Mouse (Mus musculus) urinary bladder, adult 2 months (tissue): ENCODE data around the gene Ncoa7. TPM values are rescaled to one million over a fixed set of nuclear protein-coding genes. Genes with fewer than 3 reads are reported as not detected.

ENCODE experiments used
- DNase-seq: peaks from one replicate; pipeline ENCODE4 v3.0.0; 2022; ENCODE audit warnings: low spot score
- polyA plus RNA-seq: library from polyadenylated mRNA; depleted of rRNA; stranded (reverse); fragments of >200 nt; gene quantifications from 2 replicates; pipeline ENCODE4 v1.2.3, GENCODE M21; 2012; rRNA removed

The Ncoa7 gene
- 17.8 and 19.1 TPM in 2 replicates for polyA plus RNA-seq

DNA sequence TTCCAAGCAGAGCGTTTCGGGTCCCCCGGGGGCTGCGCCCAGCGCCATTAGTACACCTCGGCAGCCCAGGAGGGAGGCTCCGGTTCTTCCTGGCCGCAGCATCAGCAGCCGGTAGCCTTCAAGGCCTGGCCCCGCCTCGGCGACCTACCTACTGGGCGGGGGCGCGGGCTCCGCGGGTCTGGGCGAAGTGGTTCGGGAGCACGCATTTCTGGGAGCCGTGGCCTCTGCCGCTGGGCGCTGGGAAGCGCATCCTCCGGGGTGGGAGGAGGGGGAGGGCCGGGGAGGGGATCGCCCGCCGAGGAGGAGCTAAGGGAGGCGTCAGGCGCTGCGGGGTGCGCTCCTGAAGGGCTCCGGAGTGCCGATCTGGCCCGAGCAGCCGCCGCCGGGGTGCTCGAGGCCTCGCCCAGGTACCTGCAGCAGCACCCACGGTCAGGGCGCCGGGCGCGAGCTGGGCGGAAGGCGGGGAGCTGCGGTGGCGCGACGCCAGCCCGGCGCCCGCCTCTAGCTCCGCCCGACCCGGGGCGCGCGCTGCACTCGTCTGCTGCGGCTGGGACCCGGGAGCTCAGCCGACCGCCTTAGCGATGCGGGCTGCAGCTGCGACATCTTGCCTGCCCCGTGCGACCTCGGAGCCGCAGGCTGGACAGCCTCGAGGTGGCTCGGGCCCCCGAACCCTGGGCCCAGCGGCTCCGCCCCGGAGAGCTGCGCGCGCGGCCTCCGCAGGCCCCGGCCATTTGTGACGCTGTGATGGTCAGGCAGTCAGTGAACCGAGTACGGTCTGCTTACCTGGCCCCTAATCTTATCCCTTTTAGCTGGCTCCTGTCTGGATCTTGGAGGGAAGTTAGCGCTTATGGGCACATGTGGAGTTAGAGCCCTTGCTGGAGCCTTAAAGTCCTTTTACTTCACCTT, at the start of gene Ncoa7:
TSS of gene Ncoa7 (minus strand) at position 646 of the 906 bp plus-strand sequence.
- peak; percentile 81 for DNase-seq

DNA sequence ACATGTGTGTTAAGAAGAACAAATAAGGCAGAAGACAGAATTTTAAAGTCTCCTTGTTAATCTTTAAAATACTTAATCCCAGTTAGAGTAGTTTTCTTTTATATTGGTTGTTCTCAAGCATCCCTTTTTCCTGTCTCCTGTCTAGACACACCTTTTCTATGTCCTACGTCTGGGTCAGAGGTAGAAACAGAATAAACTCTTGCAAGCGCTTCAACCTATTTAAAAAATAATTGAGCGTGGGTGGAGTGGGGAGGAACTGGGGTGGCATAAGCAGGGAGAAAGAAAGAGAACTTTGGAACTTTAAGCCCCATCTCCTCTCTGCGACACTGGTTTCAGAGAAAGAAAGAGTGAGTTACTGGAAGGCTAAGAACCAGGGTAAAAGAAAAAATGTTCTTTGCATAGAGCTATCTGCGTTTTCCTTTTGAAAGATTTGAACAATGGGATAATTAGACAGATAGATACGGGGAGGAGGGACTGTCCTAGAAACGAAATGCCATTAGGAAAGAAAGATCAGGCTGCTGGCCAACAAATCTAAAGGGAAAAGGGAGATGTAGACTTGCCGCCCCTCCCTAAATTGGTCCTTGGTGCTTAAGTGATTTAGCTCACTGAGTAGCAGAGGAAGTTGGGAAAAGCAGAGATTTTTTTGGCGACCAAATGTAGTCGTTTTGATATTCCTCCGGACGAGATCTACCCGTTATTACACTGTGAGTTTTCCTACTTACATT, 42.1 kb upstream of the Ncoa7 start:
- no peak for DNase-seq

DNA sequence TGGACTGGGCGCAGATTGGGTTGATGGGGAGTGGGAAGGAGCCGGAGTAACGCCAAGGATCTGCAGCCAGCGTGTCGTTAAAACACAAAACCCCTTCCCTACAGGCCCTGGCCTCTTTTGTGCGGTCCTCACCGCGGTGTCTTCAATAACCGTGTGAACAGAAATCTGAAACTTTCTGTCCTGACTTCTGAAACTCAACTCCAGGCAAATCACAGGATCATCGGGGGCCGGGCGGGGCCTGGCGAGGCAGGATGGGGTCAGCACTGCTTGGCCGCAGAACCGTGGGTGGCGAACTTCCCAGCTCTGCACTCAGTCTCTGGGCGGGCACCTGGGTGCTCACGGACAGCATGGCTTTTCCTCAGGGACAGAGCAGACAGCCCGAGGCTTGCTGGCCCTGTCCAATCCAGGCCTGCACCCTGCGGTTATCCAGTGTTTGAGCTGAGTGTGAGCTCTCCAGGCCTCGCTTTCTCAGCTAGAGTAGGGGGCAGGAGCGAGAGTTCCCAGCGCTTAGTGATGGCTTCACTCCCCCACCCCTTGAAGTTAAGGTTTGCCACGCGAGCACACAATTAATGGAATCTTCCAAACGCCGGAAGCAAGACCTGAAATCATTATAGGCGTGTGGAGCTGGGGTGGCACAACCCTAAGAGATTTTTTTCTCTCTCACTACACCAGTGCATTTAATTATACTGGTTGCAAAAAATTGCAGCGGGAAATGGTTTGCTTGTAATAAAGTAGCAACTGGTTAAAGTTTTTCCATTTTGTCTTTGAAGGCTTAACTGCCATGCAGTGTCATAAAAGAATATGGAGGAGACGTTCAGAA, 41.3 kb upstream of the Ncoa7 start:
- DNase-seq: peak; percentile 21

DNA sequence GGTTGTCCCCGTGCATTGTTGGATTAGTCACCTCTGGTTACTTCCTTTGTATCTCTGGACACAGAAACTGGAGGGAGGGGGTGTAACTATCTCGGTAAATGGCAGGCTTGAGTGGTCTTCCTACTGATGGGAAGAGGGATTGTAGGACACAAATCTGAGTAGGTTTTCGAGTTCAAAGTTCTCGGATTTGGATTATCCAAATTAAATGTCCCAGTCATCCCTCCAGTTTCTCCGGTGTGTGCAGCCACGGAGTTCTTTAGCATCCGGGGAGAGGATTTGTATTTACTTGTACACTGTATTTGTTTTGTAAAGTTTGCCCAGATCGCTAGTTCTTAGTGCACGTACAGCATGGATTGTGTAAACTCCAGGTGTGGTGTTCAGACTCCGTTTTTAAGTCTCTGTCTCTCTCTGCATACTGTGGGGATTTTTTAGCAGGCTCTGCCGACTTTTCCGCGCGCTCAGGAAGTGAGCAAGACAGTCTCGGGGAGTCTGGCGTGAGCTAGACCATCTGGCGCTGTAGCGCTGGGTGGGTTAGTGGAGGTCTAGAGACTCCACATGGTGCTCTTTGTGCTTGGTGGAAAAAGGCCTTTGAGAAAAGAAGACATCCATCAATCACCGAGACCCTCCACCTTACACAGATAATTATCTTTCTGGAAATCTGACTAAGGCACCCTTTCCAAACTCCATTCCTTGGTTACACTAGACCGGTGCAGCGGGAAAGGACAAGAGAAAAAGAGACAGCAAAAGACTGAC, 40.5 kb upstream of the Ncoa7 start:
- DNase-seq: no peak

DNA sequence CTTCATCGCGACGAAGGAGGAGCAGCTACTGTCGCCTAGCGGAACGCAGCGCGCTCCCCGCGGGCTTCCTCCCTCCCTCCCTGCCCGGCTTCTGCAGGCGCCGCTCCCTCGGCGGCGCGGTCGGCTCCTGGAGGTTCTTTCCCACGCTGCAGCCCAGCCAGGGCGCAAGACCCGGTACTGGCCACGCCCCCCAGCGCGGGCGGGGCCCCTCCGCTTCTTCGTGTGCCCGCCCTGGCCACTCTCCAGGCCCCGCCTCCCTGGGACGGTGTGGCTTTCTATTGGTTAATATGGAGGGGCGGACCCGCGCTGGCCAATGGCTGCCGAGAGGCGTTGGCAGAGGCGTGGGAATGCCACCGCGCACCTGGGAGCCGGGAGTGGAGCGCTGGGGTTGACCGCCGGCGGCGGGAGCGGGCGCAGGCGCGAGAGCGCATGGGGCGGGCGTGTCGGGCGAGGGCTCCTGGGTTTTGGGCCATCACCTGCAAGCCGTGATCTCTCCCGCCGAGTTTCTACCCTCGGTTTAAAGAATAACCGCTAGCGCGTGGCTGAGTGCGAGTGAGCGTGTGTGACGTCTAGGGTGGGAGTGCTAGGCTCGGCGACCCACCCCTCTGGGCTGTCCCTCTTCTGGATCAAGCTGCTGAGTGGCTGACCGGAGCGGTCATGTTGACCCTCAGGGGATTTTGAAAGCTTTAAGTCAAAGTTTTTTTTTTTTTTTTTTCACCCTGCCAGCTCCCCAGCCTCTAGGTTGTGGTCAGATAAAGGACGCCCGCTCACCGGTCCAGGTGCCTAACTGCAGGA, 39.7 kb upstream of the Ncoa7 start, which contains the start of gene Hey2:
TSS of gene Hey2 (minus strand) at position 159 of the 795 bp plus-strand sequence.
- peak; percentile 99 for DNase-seq

DNA sequence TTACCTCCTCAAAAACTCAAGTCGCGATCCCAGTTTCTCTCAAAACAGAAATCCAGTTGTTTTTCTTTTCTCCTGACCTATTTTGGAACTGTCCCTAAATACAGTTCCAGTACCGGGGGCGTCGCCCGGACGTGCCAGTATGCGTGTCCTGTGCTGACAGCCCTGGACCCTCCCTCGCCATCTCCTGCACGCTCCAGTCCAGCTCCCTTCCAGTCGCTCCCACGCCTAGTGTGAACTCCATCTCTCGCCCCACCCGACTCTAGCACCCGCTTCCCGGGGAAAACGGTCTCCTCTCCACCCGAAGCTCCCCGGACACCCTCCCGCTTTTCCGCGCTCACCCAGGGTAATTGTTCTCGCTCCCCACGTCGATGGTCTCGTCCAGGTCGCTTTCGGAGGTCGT, 39.1 kb upstream of the Ncoa7 start:
- no peak for DNase-seq

DNA sequence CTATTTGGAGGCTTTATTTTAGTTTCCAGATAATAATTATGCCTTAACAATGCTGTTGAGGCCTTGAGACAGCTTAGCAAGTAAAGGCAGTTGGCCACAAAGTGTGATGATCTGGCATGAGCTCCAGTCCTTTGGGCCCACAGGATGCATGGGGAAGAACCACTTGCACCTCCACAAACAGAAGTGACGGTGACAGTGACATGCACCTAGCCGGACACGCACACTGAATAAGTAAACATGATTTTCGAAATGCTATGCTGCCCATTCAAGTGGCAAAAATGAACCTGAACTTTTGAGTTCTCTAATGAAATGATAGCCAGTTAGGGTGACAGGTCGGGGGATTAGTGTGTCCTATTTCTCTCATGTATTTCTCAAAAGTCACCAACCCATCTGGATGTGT, 37.7 kb upstream of the Ncoa7 start:
- DNase-seq: no peak

DNA sequence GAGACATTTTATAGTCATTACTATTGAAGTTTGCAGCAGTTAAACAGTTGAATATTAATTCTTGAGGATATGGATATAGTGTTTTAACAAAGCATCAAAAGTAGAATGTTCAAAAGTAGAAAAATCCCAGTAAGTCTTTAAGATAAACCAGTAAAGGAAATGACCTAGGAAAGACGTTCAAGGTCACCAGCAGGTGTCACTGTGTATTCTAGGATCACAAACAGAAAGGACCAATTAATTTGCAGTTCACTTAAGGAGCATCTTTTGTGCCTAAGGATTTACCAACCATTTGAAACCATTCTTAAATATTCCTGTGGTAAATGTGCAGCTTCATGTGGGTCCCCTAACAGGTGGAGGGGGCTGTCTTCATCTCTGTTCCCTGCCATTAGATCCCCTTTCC, 35.1 kb upstream of the Ncoa7 start:
- DNase-seq: no peak

DNA sequence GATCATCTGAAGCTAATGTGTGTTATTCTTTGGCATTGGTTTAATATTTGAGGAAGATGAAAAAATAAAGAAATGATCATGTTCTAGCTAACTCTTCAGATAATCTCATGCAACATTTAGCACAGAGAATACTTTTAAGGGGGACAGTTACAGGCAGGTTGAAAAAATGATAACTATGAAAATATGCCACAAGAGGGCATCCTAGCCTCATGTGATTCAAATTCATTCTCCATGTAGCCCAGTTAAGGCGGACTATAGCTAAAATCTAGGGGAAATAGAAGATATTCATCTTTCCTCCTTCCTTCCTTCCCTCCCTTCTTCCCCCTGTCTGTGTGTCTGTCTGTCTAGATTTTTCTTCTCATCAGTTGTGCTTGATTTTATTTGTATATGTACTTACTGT, 21.9 kb upstream of the Ncoa7 start:
- DNase-seq: no peak

DNA sequence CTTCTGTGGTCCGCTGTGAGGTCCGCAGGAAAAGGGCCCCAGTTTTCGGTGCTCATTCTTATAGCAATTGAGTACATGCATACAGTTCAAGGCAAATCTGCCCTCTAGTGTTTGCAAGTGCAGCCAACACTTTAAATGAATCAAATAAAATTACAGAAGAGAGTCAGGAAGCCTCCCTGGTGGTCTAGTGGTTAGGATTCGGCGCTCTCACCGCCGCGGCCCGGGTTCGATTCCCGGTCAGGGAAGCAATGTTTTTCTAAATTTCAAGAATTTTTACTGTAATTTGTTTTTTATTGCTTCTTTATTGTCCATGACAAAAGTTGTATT, 7.8 kb upstream of the Ncoa7 start:
- DNase-seq: peak; percentile 38

DNA sequence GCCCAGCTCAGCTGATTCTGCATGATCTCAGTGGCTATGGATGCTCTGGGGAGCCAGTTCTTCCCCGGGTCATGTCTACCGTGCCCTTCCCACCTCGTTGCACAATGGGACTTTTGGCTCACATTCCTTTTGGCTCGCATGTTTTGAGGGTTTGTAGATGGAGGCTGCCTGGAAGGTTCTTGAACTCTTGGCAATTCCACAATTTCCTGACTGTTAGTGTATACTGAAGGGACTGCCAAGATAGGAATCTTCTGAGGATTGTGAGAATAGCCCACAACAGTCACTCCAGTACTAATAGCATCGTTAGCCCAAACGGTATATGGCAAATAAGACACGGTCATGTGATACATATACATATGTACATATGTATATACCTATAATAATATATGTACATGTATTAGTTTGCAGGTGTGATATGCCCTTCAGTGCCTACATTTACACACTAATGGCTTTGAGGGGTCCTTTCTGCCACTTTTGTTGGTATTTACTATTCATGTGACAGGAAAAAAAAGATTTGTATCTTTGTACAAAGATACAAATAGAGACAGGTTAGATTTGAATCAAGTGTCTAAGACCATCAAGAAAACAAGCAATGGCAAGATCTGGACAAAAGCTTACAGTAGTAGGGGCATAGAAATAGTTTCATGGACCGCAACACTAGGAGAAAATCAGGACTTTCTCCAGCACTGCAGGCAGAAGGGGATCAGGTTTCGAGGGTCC, 7.3 kb upstream of the Ncoa7 start:
- DNase-seq: no peak

DNA sequence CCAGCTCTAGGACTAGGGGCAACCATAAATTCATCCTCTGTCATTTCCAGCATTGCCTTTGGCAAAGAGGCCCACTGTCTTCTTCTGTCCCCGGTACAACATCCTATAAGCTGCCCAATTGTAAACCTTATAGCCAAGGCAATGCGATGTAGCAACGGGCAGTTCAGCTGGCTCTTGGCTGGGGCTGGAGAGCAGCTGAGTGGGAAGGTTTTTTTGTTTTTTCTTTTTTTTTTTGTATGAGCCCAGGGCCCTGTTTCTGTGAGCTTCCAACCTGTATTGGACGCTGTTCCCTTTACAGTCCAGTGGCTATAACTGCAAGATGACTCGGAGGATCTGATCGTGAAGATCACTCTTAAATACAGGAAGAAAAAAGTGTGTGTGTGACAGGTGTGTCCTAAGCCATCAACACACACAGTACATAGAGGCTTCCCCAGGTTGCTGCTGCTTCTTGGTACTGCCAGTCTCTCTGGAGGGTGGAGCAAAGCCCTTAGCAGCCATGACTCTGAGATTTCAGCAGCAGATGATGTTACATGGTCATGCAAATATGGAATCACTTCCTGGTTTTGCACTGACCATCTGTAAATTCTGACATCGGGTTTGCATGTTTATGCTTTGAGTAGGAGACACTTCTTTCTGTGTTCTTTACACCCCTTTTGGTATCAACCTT, 594 bp upstream of the Ncoa7 start:
- no peak for DNase-seq

DNA sequence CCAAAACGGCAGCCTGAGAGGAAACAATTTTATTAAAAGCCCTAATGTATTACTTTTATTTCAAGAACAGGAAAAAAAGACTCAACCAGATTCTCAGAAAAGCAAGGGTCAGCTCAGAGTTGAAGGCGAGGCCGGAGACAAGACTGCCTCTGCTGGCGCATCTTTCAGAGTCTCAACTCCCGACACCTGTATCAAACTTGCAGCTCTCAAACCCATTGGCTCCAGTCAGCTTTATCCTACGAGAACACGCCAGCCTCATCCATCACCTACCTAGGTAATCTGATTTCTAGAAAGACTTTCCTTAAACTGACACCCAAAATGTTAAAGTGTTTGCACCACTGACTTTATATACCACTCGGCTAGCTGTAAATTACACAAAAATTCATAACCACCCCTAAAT, 1.1 kb downstream of the Ncoa7 start:
- no peak for DNase-seq

DNA sequence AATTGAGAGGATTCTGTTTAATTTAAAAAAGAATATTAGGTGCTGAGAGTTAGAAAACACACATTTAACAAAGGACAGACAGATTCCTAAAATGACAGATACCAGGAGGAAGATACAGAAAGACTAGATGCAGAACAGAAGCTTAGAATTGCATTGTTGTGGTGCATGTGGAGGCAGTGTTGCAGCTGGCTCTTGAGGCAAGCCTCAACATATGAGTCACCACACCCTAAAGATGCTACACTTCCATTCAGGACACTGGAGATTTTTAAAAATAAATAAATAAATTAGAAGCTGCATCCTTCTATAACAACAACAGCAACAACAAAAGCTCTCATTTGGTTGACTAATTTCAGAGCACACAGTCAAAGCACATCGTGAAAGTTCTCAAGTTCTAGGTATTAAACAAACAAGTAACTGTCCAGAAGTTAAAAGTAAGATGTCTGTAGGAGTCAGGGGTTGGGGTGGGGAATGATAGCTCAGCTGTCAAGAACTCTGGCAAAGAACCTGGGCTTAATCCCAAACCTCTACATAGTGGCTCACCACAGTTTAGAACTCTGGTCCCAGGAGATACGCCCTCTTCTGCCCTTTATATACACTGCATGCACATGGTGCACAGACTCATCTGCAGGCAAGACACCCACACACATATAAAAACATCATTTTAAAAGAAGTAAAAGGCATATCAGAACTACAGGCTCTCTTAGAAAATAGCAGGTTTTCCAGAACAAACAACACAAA, 3.2 kb downstream of the Ncoa7 start:
- DNase-seq: no peak

DNA sequence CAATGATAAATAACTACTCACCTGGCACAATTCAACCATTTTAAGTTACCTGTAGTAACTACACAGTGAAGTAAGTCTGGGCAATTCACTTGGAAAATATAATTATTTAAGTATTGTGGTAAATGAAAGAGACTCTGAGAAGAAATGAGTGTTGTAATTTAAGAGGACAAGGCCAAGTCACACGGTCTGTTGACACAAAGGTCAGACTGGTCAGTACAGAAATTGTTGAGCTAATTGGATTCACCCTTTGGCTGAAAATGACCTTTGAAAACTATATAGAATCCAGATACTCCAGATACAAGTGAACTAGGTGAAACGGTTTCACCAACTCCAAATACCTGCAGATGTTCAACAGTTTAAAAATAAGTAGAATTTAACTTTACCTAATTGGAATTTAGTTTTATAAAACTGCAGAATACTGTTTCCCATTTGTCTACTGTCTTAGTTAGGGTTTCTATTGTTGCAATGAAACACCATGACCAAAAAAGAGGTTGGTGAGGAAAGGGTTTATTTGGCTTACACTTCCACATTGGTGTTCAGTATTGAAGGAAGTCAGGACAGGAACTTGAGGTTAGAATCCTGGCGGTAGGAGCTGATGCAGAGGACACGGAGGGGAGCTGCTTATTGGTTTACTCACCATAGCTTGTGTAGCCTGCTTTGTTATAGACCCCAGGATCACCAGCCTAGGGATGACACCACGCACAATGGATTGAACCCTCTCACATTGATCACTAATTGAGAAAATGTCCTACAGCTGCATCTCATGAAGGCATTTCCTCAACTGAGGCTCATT, 6.5 kb downstream of the Ncoa7 start:
- DNase-seq: no peak

DNA sequence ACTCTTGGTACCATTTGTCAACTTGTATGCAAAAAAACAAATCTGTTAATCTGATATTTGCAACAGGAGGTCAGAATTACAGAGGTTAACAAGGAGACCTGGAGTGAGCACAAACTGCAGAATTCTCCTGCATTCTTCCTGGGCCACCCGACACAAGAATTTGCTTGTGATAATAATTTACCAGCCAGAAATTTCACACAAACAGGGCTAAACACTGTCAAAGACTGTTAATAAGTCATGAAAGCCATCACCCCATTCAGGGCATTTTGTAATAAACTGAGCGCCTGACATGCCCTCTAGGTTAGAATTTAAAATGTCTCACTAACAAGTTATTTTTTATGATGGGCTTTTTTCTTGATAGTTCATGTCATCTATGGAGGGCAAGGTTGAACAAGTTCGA, 12.1 kb downstream of the Ncoa7 start:
- DNase-seq: no peak

DNA sequence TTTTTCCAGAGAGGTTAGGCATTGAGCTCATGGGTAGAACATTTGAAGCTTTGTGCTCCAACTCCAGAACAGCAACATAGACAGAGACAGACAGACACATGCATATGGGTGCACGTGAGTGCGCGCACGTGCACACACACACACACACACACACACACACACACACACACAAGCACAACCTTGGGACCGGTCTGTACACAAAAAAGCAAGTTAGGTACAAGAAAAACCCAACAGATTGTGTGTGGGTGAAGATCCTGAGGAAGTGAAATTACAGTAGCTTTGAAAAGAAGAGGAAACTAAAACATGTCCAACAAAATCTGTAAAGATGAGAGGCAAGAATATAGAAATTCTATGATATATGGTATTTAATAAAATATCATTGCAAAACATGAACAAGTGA, 13.6 kb downstream of the Ncoa7 start:
- no peak for DNase-seq

DNA sequence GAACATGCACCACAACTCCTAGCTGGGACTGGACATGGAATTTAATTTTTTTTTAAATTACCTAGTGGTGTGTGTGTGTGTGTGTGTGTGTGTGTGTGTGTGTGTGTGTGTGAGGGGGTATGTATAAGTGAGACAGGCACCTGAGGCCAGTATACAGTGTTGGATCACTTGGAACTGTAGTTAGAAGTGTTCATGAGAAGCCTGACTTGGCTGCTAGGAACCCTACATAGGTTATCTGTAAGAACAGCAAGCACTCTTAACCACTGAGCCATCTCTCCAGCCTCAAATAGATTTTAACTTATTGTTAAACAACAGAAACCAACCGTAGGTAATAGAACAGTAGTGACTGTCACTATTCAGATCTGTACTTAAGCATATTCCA, 14.8 kb downstream of the Ncoa7 start:
- DNase-seq: no peak
